ENCODE assay signal across 16 mouse cellular contexts in the genomic region with DNA sequence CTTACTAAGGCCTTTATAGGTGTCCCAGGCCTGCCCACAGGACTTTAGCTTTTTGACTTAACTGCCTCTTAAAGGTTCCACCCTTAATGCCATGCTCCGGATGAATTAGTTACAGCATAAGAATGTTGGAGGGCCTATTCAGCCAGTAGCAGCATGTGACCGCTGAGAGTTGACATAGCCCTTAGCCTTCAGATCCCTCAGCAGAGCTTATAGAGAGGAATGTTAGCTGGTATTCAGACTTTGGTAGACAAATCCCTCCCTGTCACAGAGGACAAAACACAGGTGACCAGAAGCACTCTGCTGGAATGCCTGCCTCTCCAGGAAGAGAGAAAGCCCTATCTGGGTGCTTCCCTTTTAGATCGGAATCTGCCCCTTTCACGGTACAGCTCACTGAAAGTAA.
DNase-seq lines count a peak whose midpoint lies in the region; ATAC-seq lines count a peak whose summit lies in the region.
"Had no signal": no experiment of that assay in that cellular context is flagged by ENCODE, and none has a peak within 500 bp of the region (broad histone marks: within the 10 kb centered on the region; RNA-seq: fewer than 3 reads in every experiment).

No protein-coding gene starts in this region.

- intact Hi-C loops in heart, postnatal 36 days (cut with DNase I): no loop called here

- DNase-seq in heart, postnatal 36 days: no peak
- peak; percentile 10 for DNase-seq in kidney, postnatal 14 days
- no peak for DNase-seq in kidney, adult 8-10 months
- peak; percentile 78 for DNase-seq in yolk sac, embryonic 10.5 days (ENCODE audit: low spot score)
- no peak for DNase-seq in thymus, postnatal 0 days (ENCODE audit: low spot score)
- DNase-seq: adrenal gland, postnatal 10 days; cerebellum, postnatal 10 days; heart, adult 18-20 months; thymus, postnatal 4 days had no signal

- H3K9ac ChIP-seq in heart, embryonic 14.5 days (ENCODE audit: low read length): 0 out of 2 replicates have a peak overlapping the region, but pooled peaks have one; percentile 5
- no peak overlapping the region for H3K9ac ChIP-seq in intestine, embryonic 16.5 days (ENCODE audit: low read depth, low read length)
- H3K9ac ChIP-seq: embryonic facial prominence, embryonic 15.5 days; limb, embryonic 15.5 days; midbrain, embryonic 13.5 days had no signal

- H3K27ac ChIP-seq in heart, embryonic 14.5 days (replicated peaks in 1 of 2; ENCODE audit: control insufficient read depth in 1 of 2, insufficient read depth in 1 of 2, low read depth in 2 of 2, low read length in 2 of 2): peak overlapping the region; percentile 73 to 81
- H3K27ac ChIP-seq in intestine, embryonic 16.5 days (ENCODE audit: low read length): 0 out of 2 replicates have a peak overlapping the region, but pooled peaks have one; percentile 15
- H3K27ac ChIP-seq: embryonic facial prominence, embryonic 15.5 days; limb, embryonic 15.5 days; midbrain, embryonic 13.5 days had no signal

- H3K4me3 ChIP-seq in heart, embryonic 14.5 days (ENCODE audit: control insufficient read depth in 1 of 2, insufficient read depth in 1 of 2, low read depth in 1 of 2, low read length in 2 of 2): no peak overlapping the region
- H3K4me3 ChIP-seq in intestine, embryonic 16.5 days (ENCODE audit: low read length): no peak overlapping the region
- H3K4me3 ChIP-seq: embryonic facial prominence, embryonic 15.5 days; limb, embryonic 15.5 days; midbrain, embryonic 13.5 days had no signal

- no peaks in the 10 kb centered on the region for H3K27me3 ChIP-seq in heart, embryonic 14.5 days (ENCODE audit: control insufficient read depth, insufficient read depth, low read length)
- no peaks in the 10 kb centered on the region for H3K27me3 ChIP-seq in intestine, embryonic 16.5 days (replicated peaks; ENCODE audit: control insufficient read depth, insufficient read depth, low read length)
- H3K27me3 ChIP-seq: embryonic facial prominence, embryonic 15.5 days; limb, embryonic 15.5 days; midbrain, embryonic 13.5 days had no signal

- H3K9me3 ChIP-seq in heart, embryonic 14.5 days (ENCODE audit: control insufficient read depth, low read length): no peaks in the 10 kb centered on the region
- H3K9me3 ChIP-seq in intestine, embryonic 16.5 days (ENCODE audit: control insufficient read depth, low read length): no peaks in the 10 kb centered on the region
- H3K9me3 ChIP-seq: embryonic facial prominence, embryonic 15.5 days; limb, embryonic 15.5 days; midbrain, embryonic 13.5 days had no signal

- ATAC-seq in heart, embryonic 14.5 days (ENCODE audit: insufficient number of reproducible peaks, insufficient read depth, low FRiP score, low read depth): peak; percentile 81; the same call in 1 of the 2 replicates
- ATAC-seq in intestine, embryonic 16.5 days: peak; percentile 37; the same call in 1 of the 2 replicates
- ATAC-seq: forebrain, embryonic 14.5 days; midbrain, embryonic 13.5 days had no signal

- H3K36me3 ChIP-seq in heart, embryonic 14.5 days (ENCODE audit: control insufficient read depth, insufficient read depth, low read length): no peaks in the 10 kb centered on the region
- no peaks in the 10 kb centered on the region for H3K36me3 ChIP-seq in intestine, embryonic 16.5 days (ENCODE audit: control insufficient read depth, insufficient read depth, low read length)
- H3K36me3 ChIP-seq: embryonic facial prominence, embryonic 15.5 days; G1E; limb, embryonic 15.5 days; midbrain, embryonic 13.5 days had no signal

- peak overlapping the region; percentile 21; the same call in 1 of the 2 replicates for H3K4me2 ChIP-seq in heart, embryonic 14.5 days (ENCODE audit: low read length)
- H3K4me2 ChIP-seq in intestine, embryonic 16.5 days (ENCODE audit: low read depth, low read length): no peak overlapping the region
- H3K4me2 ChIP-seq: embryonic facial prominence, embryonic 15.5 days; limb, embryonic 15.5 days; midbrain, embryonic 13.5 days had no signal

- WGBS in heart, embryonic 14.5 days: 6% methylated on average over 4 of the region's 4 CpGs
- 30% methylated on average over 4 of the region's 4 CpGs for WGBS in intestine, embryonic 16.5 days

- H3K4me1 ChIP-seq in heart, embryonic 14.5 days (ENCODE audit: control insufficient read depth in 2 of 2, insufficient read depth in 2 of 2, low read length in 2 of 2): peaks cover 12 to 18% of the 10 kb centered on the region in 2 experiments
- H3K4me1 ChIP-seq in intestine, embryonic 16.5 days (ENCODE audit: control insufficient read depth, insufficient read depth, low read length): peaks cover 7% of the 10 kb centered on the region
- H3K4me1 ChIP-seq: embryonic facial prominence, embryonic 15.5 days had no signal

Comparison
In these comparisons a context has a peak if more than half of its experiments do, and no peak if none do; other contexts are left out.
1. DNase-seq: peak in kidney, postnatal 14 days (single experiment) and yolk sac, embryonic 10.5 days (single experiment); none in heart, postnatal 36 days (0 of 2), kidney, adult 8-10 months (0 of 2) and thymus, postnatal 0 days (single experiment).